ENCODE assay signal across 8 mouse cellular contexts in the genomic region with DNA sequence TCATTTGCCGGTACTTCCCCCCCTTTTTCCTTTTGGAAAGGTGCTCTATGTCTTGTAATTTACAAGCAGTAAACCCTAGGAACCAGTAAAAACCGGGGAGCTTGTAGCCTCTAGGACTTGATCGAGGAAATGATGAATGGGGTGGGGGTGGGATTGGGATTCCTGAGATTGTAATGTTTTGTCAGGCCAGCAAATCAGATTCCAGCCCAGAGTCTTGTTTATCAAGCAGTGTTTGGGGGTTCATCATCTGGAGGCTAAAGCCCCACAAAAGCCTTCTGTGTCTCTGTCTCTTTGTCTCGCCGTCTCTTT. TPM values are rescaled to one million over a fixed set of nuclear protein-coding genes. Genes with fewer than 3 reads are reported as not detected.
A peak's percentile ranks its signal among the peaks of the same experiment; 100 is the strongest.
DNase-seq lines count a peak whose midpoint lies in the region; ATAC-seq and TF ChIP-seq lines count a peak whose summit lies in the region.

No protein-coding gene starts in this region.

- intact Hi-C loops in heart, postnatal 25 days (cut with DNase I), result loop anchor here (2.0 to 10.0 kb wide), 4 partner anchors 72 to 249 kb away; partner anchors contain the start of gene Fam107a

- H3K27ac ChIP-seq in heart, embryonic 11.5 days (ENCODE audit: low read depth, low read length), result peak overlapping the region; percentile 46; the same call in 1 of the 2 replicates
- no peak overlapping the region for H3K27ac ChIP-seq in forebrain, embryonic 11.5 days (ENCODE audit: low read depth, low read length)
- peak overlapping the region; percentile 62; the same call in 1 of the 2 replicates for H3K27ac ChIP-seq in liver, embryonic 15.5 days (replicated peaks)

- TF ChIP-seq CTCF in E14TG2a.4 (conservative IDR thresholded peaks at IDR 0.05; ENCODE audit: low read length), result no peak

- H3K36me3 ChIP-seq in heart, embryonic 11.5 days (ENCODE audit: control insufficient read depth, insufficient read depth, low read length), result no peaks in the 10 kb centered on the region
- peaks cover 6% of the 10 kb centered on the region; the same call in 1 of the 2 replicates for H3K36me3 ChIP-seq in E14TG2a.4 (ENCODE audit: insufficient read depth, low read length)
- no peaks in the 10 kb centered on the region for H3K36me3 ChIP-seq in forebrain, embryonic 11.5 days (ENCODE audit: control insufficient read depth, insufficient read depth, low read length)
- H3K36me3 ChIP-seq in liver, embryonic 15.5 days (replicated peaks), result no peaks in the 10 kb centered on the region

- no peaks in the 10 kb centered on the region for H3K9me3 ChIP-seq in heart, embryonic 11.5 days (replicated peaks; ENCODE audit: control insufficient read depth, low read length)
- peaks cover 10% of the 10 kb centered on the region for H3K9me3 ChIP-seq in E14TG2a.4 (ENCODE audit: low read length)
- H3K9me3 ChIP-seq in forebrain, embryonic 11.5 days (ENCODE audit: control insufficient read depth, low read length), result no peaks in the 10 kb centered on the region
- no peaks in the 10 kb centered on the region for H3K9me3 ChIP-seq in liver, embryonic 15.5 days (replicated peaks)

- peaks cover 3% of the 10 kb centered on the region for H3K4me1 ChIP-seq in heart, embryonic 11.5 days (ENCODE audit: control insufficient read depth, insufficient read depth, low read length)
- H3K4me1 ChIP-seq in E14TG2a.4 (replicated peaks; ENCODE audit: low read depth, low read length), result peaks cover 34% of the 10 kb centered on the region
- no peaks in the 10 kb centered on the region for H3K4me1 ChIP-seq in forebrain, embryonic 11.5 days (replicated peaks; ENCODE audit: control insufficient read depth, insufficient read depth, low read length)
- peaks cover 40% of the 10 kb centered on the region for H3K4me1 ChIP-seq in liver, embryonic 15.5 days (replicated peaks)

- peak overlapping the region; percentile 75 for H3K9ac ChIP-seq in heart, embryonic 11.5 days (ENCODE audit: low read depth, low read length)
- H3K9ac ChIP-seq in forebrain, embryonic 11.5 days (ENCODE audit: low read length), result peak overlapping the region; percentile 73
- H3K9ac ChIP-seq in liver, embryonic 15.5 days, result peak overlapping the region; percentile 73

- ATAC-seq in heart, embryonic 11.5 days (replicated peaks; ENCODE audit: insufficient number of reproducible peaks, low FRiP score, low TSS enrichment), result no peak
- peak; percentile 1; the same call in 1 of the 2 replicates for ATAC-seq in forebrain, embryonic 11.5 days (replicated peaks; ENCODE audit: low FRiP score)
- ATAC-seq in liver, embryonic 15.5 days (ENCODE audit: insufficient read depth), result no peak

- no peaks in the 10 kb centered on the region for H3K27me3 ChIP-seq in heart, embryonic 11.5 days (ENCODE audit: control insufficient read depth, insufficient read depth, low read length)
- no peaks in the 10 kb centered on the region for H3K27me3 ChIP-seq in E14TG2a.4 (ENCODE audit: insufficient read depth, low read length)
- H3K27me3 ChIP-seq in forebrain, embryonic 11.5 days (ENCODE audit: control insufficient read depth, insufficient read depth, low read length), result no peaks in the 10 kb centered on the region
- no peaks in the 10 kb centered on the region for H3K27me3 ChIP-seq in liver, embryonic 15.5 days

- H3K4me3 ChIP-seq in heart, embryonic 11.5 days (ENCODE audit: low read depth, low read length), result peak overlapping the region; percentile 70
- H3K4me3 ChIP-seq in E14TG2a.4 (replicated peaks; ENCODE audit: low read length), result peak overlapping the region; percentile 86
- peak overlapping the region; percentile 83 for H3K4me3 ChIP-seq in forebrain, embryonic 11.5 days (ENCODE audit: low read depth, low read length)
- peak overlapping the region; percentile 84 for H3K4me3 ChIP-seq in liver, embryonic 15.5 days (replicated peaks)

- no peak for DNase-seq in heart, postnatal 25 days (ENCODE audit: low spot score)
- no peak for DNase-seq in forebrain, embryonic 11.5 days (ENCODE audit: low spot score)
- no peak for DNase-seq in left cerebral cortex, adult 8-10 months (ENCODE audit: low spot score in 2 of 2)
- no peak for DNase-seq in natural killer cell, adult 2 months (ENCODE audit: low spot score in 2 of 2)
- DNase-seq in kidney, postnatal 36 days, result no peak

- H3K4me2 ChIP-seq in heart, embryonic 11.5 days, result peak overlapping the region; percentile 74
- H3K4me2 ChIP-seq in forebrain, embryonic 11.5 days (ENCODE audit: low read depth, low read length, severe bottlenecking), result peak overlapping the region; percentile 54
- H3K4me2 ChIP-seq in liver, embryonic 15.5 days, result peak overlapping the region; percentile 90

- WGBS in heart, embryonic 11.5 days (ENCODE audit: insufficient replicate concordance), result 6% methylated on average over 5 of the region's 5 CpGs
- 3% methylated on average over 5 of the region's 5 CpGs for WGBS in forebrain, embryonic 11.5 days
- WGBS in liver, embryonic 15.5 days (ENCODE audit: insufficient replicate concordance), result 5% methylated on average over 5 of the region's 5 CpGs

RNA-seq across cellular contexts. Expression of gene Pxk, which starts 0.6 kb away (rescaled TPM):
- 26.6 and 28.8 TPM in 2 replicates for polyA plus RNA-seq in heart, embryonic 11.5 days (2014; fragmentation: Nextera tagmentation; extraction: Ambion mirVana)
- total RNA-seq in heart, postnatal 25 days (2021), result 10 to 100 TPM; 20.0 to 23.2 TPM
- 24.3 and 26.4 TPM in 2 replicates for polyA plus RNA-seq in forebrain, embryonic 11.5 days (2014; fragmentation: Nextera tagmentation; extraction: Ambion mirVana)
- polyA plus RNA-seq in liver, embryonic 15.5 days (2015; fragmentation: Nextera tagmentation; extraction: Ambion mirVana), result 11.3 and 12.1 TPM in 2 replicates
- total RNA-seq in left cerebral cortex, adult 8-10 months (2022), result 10 to 100 TPM; 32.5 to 32.8 (median 32.7) TPM

RNA-seq across cellular contexts. Expression of gene Rpp14, which starts 18.5 kb away (rescaled TPM):
- polyA plus RNA-seq in heart, embryonic 11.5 days (2014; fragmentation: Nextera tagmentation; extraction: Ambion mirVana), result 40.0 and 43.5 TPM in 2 replicates
- total RNA-seq in heart, postnatal 25 days (2021), result 10 to 100 TPM; 19.0 to 23.8 TPM
- polyA plus RNA-seq in forebrain, embryonic 11.5 days (2014; fragmentation: Nextera tagmentation; extraction: Ambion mirVana), result 64.5 and 69.2 TPM in 2 replicates
- 19.9 and 22.0 TPM in 2 replicates for polyA plus RNA-seq in liver, embryonic 15.5 days (2015; fragmentation: Nextera tagmentation; extraction: Ambion mirVana)
- total RNA-seq in left cerebral cortex, adult 8-10 months (2022), result 10 to 100 TPM; 25.1 to 31.7 (median 29.3) TPM
